Mouse (Mus musculus) heart, embryonic 11.5 days (tissue): ENCODE results near the gene Fam118b. TPM values are rescaled to one million over a fixed set of nuclear protein-coding genes. Genes with fewer than 3 reads are reported as not detected.

Experiments
- ATAC-seq: fragments of 200-750 bp; cut with Nextera tagmentation; replicated peaks from 2 replicates; pipeline ENCODE4 v1.8.0; 2017; ENCODE audit warnings: moderate library complexity; ENCODE audit not compliant: insufficient number of reproducible peaks, low FRiP score, low TSS enrichment
- H3K27ac ChIP-seq: fragments of 300-500 bp; sonication (generic); 2 replicates; pipeline ENCODE4 v1.5.1; 2014; ENCODE audit warnings: mild to moderate bottlenecking, low read depth, low read length
- H3K27me3 ChIP-seq: fragments of 300-500 bp; sonication (generic); 2 replicates; pipeline ENCODE4 v1.6.1; 2014; ENCODE audit warnings: mild to moderate bottlenecking, low read length, mixed read lengths; ENCODE audit not compliant: control insufficient read depth, insufficient read depth
- H3K36me3 ChIP-seq: fragments of 300-500 bp; sonication (generic); 2 replicates; pipeline ENCODE4 v1.6.1; 2014; ENCODE audit warnings: mild to moderate bottlenecking, low read length, moderate library complexity, mixed read lengths; ENCODE audit not compliant: control insufficient read depth, insufficient read depth
- H3K4me1 ChIP-seq: fragments of 300-500 bp; sonication (generic); 2 replicates; pipeline ENCODE4 v1.6.1; 2014; ENCODE audit warnings: low read length; ENCODE audit not compliant: control insufficient read depth, insufficient read depth
- H3K4me2 ChIP-seq: fragments of 300-500 bp; sonication (generic); 2 replicates; pipeline ENCODE4 v1.6.1; 2014; ENCODE audit warnings: mild to moderate bottlenecking, moderate library complexity
- H3K4me3 ChIP-seq: fragments of 300-500 bp; sonication (generic); 2 replicates; pipeline ENCODE4 v1.5.1; 2014; ENCODE audit warnings: low read depth, low read length
- H3K9ac ChIP-seq: fragments of 300-500 bp; sonication (generic); 2 replicates; pipeline ENCODE4 v1.6.1; 2014; ENCODE audit warnings: mild to moderate bottlenecking, low read depth, low read length, moderate library complexity
- H3K9me3 ChIP-seq: fragments of 300-500 bp; sonication (generic); replicated peaks from 2 replicates; pipeline ENCODE4 v1.6.1; 2016; ENCODE audit warnings: low read length; ENCODE audit not compliant: control insufficient read depth
- WGBS: fragments of 180-500 bp; shearing (Covaris S2); extraction: QIAGEN DNeasy Blood & Tissue Kit; methylation state at CpG from one replicate; pipeline ENCODE4 v1.1.7; 2014; ENCODE audit not compliant: insufficient replicate concordance; 5-methylcytosine and 5-hydroxymethylcytosine counted together
- polyA plus RNA-seq: library from polyadenylated mRNA; unstranded; fragments of >200 nt; fragmentation: Nextera tagmentation; extraction: Ambion mirVana; gene quantifications from 2 replicates; pipeline ENCODE4 v1.2.1, GENCODE M21; 2014

Gene Fam118b
- polyA plus RNA-seq, 1 experiment from 2014 or later, result 27.3 TPM

- Histone ChIP-seq H3K27me3 (0 out of 2 replicates have a peak, but pooled peaks cover 1% of the 10 kb centered on the region), H3K9ac (no peak overlapping the region), H3K36me3 (no peaks in the 10 kb centered on the region), H3K4me3 (no peak overlapping the region), H3K4me1 (no peaks in the 10 kb centered on the region), H3K9me3 (no peaks in the 10 kb centered on the region), H3K4me2 (no peak overlapping the region), H3K27ac (no peak overlapping the region)
- 83% methylated on average over 5 of the region's 5 CpGs for WGBS
- ATAC-seq, result no peak
Measured at GRCm38 (mm10) chr9:35293465-35293864, 25.9 kb upstream of the Fam118b start.

- H3K9me3 ChIP-seq, result no peaks in the 10 kb centered on the region
- 26% methylated on average over 4 of the region's 4 CpGs for WGBS
- no peak overlapping the region for H3K4me2 ChIP-seq
- ATAC-seq, result no peak
- 0 out of 2 replicates have a peak, but pooled peaks cover 4% of the 10 kb centered on the region for H3K27me3 ChIP-seq
- no peak overlapping the region for H3K4me3 ChIP-seq
- no peak overlapping the region for H3K27ac ChIP-seq
- no peak overlapping the region for H3K9ac ChIP-seq
- H3K36me3 ChIP-seq, result no peaks in the 10 kb centered on the region
- no peaks in the 10 kb centered on the region; the same call in 1 of the 2 replicates for H3K4me1 ChIP-seq
Measured at GRCm38 (mm10) chr9:35290916-35291315, 23.3 kb upstream of the Fam118b start.

DNA sequence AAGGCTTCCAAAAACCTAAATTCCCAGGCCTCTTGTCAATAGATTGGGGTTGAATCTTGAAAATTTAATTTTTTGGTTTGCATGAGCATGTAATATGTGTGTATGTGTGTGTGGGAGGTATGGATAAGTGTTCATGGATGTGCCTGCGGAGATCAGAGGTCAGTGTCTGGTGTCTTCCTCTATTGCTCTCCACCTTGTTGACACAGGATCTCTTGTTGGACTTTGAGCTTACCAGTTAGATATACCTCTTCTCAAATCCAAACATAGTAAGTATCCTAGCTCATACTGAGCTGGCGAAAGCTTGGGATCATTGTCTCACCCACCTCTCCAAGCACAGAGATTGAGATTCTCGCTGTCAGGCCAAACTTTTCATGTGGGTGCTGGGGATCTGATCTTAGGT, 22.8 kb upstream of the Fam118b start:
- Histone ChIP-seq H3K4me1 (no peaks in the 10 kb centered on the region; the same call in 1 of the 2 replicates), H3K9ac (no peak overlapping the region), H3K4me3 (no peak overlapping the region), H3K27ac (no peak overlapping the region), H3K4me2 (no peak overlapping the region), H3K9me3 (no peaks in the 10 kb centered on the region), H3K36me3 (no peaks in the 10 kb centered on the region), H3K27me3 (0 out of 2 replicates have a peak, but pooled peaks cover 4% of the 10 kb centered on the region)
- no peak for ATAC-seq
- 78% methylated on average over 3 of the region's 3 CpGs for WGBS

GRCm38 (mm10) chr9:35289992-35290391, 22.4 kb upstream of the Fam118b start:
- Histone ChIP-seq H3K4me1 (no peaks in the 10 kb centered on the region; the same call in 1 of the 2 replicates), H3K4me2 (no peak overlapping the region), H3K27me3 (0 out of 2 replicates have a peak, but pooled peaks cover 4% of the 10 kb centered on the region), H3K9ac (no peak overlapping the region), H3K36me3 (no peaks in the 10 kb centered on the region), H3K4me3 (no peak overlapping the region), H3K27ac (no peak overlapping the region), H3K9me3 (no peaks in the 10 kb centered on the region)
- 43% methylated on average over 7 of the region's 7 CpGs for WGBS
- ATAC-seq, result no peak

DNA sequence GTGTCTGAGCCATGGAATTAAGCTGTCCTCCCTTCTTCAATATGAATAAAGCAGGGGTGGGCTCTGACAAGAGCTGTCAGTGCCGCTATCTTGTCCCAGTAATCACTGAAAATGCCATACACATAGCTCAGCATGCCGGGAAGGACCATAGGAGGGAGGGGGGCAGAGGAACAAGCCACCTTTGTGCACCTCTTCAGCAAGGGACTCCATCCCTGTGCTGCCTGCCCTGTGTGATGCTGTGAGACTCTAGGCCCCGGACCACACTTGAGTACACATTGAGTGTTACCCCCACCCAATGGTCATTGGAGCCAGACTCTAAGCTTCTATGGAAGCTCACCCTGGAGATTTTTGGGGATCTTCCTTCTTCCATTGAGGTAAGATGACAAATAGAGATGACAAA, 18.7 kb upstream of the Fam118b start:
- Histone ChIP-seq H3K27ac (no peak overlapping the region), H3K4me3 (no peak overlapping the region), H3K9me3 (no peaks in the 10 kb centered on the region), H3K27me3 (0 out of 2 replicates have a peak, but pooled peaks cover 4% of the 10 kb centered on the region), H3K9ac (no peak overlapping the region), H3K36me3 (no peaks in the 10 kb centered on the region), H3K4me2 (no peak overlapping the region), H3K4me1 (no peaks in the 10 kb centered on the region; the same call in none of the 2 replicates)
- 54% methylated on average over 3 of the region's 3 CpGs for WGBS
- ATAC-seq, result no peak

- H3K9me3 ChIP-seq, result no peaks in the 10 kb centered on the region
- H3K36me3 ChIP-seq, result no peaks in the 10 kb centered on the region
- ATAC-seq, result no peak
- no peak overlapping the region for H3K4me3 ChIP-seq
- 72% methylated on average over 4 of the region's 4 CpGs for WGBS
- H3K27ac ChIP-seq, result no peak overlapping the region
- no peaks in the 10 kb centered on the region; the same call in none of the 2 replicates for H3K4me1 ChIP-seq
- 0 out of 2 replicates have a peak, but pooled peaks cover 4% of the 10 kb centered on the region for H3K27me3 ChIP-seq
- no peak overlapping the region for H3K4me2 ChIP-seq
- no peak overlapping the region for H3K9ac ChIP-seq
Measured at GRCm38 (mm10) chr9:35284351-35284750, 16.7 kb upstream of the Fam118b start.

DNA sequence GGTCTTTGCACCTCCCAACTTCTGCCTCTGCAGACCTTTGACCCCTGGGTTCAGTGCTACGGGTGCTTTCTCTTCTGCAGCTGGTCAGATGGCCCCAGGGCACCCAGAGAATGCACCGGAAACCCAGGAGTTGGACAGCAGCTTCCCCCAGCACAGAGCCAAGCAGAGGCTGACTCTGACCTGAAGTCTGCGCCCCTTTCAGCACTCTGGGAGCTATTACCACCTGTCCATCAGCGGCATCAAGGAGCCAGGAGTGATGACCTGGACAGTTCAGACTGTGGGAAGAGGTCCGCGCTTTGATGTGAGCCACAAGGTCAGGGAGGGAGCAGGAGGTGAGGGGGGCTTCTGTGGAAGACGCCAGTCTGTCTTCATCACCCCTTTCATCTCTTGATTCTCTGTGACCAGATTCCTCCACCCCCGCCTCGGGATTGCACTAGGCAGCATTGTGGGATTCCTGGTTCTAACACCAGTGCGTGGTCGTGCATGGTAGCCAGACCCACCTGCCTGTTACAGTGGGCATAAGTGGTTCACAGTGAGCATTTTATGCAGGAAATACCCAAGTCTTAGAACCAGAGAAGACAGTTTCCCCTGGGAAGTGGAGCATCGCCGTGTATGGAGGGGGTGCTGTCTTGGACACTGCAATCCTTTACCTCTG, 15.9 kb upstream of the Fam118b start:
- H3K9ac ChIP-seq, result no peak overlapping the region
- H3K4me1 ChIP-seq, result no peaks in the 10 kb centered on the region; the same call in none of the 2 replicates
- no peaks in the 10 kb centered on the region for H3K9me3 ChIP-seq
- H3K4me3 ChIP-seq, result no peak overlapping the region
- 0 out of 2 replicates have a peak, but pooled peaks cover 3% of the 10 kb centered on the region for H3K27me3 ChIP-seq
- H3K36me3 ChIP-seq, result no peaks in the 10 kb centered on the region
- ATAC-seq, result peak; percentile 50; the same call in 1 of the 2 replicates
- H3K27ac ChIP-seq, result no peak overlapping the region
- no peak overlapping the region for H3K4me2 ChIP-seq
- WGBS, result 62% methylated on average over 13 of the region's 13 CpGs

GRCm38 (mm10) chr9:35282851-35283200, 15.2 kb upstream of the Fam118b start:
- no peak for ATAC-seq
- WGBS, result 69% methylated on average over 5 of the region's 5 CpGs
- Histone ChIP-seq H3K9ac (no peak overlapping the region), H3K36me3 (peaks cover 1% of the 10 kb centered on the region; the same call in 1 of the 2 replicates), H3K4me3 (no peak overlapping the region), H3K9me3 (no peaks in the 10 kb centered on the region), H3K4me1 (no peaks in the 10 kb centered on the region; the same call in none of the 2 replicates), H3K27ac (no peak overlapping the region), H3K27me3 (no peaks in the 10 kb centered on the region), H3K4me2 (no peak overlapping the region)
